Mouse (Mus musculus): ENCODE data around the gene Serpinb7.

DNA sequence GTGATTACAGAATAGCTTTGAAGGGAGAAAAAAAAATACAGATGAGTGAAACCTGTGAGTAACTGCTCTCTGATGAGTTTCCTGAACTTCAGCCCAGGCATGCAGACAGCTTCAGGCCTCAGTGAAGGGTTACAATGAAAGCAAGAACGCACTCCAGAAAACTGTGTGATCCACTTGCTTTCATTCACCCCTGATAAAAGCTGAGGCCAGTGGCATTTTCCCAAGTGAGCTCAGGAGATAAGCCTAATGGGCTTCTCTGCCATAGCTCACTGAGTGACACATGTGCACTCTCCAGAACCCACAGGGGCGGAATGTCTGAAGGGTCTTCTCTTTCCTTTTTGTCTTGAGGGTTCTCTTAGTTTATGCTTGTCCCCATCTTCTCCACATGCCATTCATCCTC is 48.3 kb upstream of the Serpinb7 start:
- TF ChIP-seq CTCF (IDR thresholded peaks at IDR 0.05; ENCODE audit: low read depth) = no peak
- no peak for TF ChIP-seq EP300 (optimal IDR thresholded peaks at IDR 0.05)

Measured in stomach, postnatal 0 days (tissue).